8 mouse cellular contexts compared by ENCODE assay signal in the genomic region with DNA sequence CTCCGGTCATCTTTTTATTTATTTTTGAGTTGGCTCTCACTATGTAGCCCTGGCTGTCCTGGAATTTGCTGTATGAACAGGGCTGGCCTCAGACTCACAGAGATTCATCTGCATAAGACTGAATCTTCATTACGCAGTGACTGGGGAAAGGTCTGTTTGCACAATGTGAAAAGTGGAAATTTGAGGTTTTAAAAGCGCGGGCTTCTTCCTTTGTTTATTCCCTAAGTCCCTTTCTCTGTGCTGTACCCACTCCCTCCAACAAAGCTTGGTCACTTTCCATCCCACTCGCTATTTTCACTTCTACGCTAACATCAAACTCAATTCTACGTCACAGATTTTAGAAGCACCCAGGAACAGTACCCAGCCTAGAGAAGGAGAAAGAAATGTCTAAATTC. TPM values are rescaled to one million over a fixed set of nuclear protein-coding genes. Genes with fewer than 3 reads are reported as not detected.
DNase-seq lines count a peak whose midpoint lies in the region; ATAC-seq and TF ChIP-seq lines count a peak whose summit lies in the region.

No protein-coding gene starts in this region.

- peak overlapping the region; percentile 80 for H3K9ac ChIP-seq in heart, adult 2 months (ENCODE audit: low read depth, low read length)
- H3K9ac ChIP-seq in liver, embryonic 13.5 days = peak overlapping the region; percentile 71

- no peak for ATAC-seq in liver, embryonic 13.5 days (ENCODE audit: low read depth)

- H3K27me3 ChIP-seq in heart, adult 2 months (ENCODE audit: control insufficient read depth, insufficient read depth, low read length) = no peaks in the 10 kb centered on the region
- H3K27me3 ChIP-seq in thymus, adult 2 months (ENCODE audit: control insufficient read depth, insufficient read depth, low read length) = no peaks in the 10 kb centered on the region
- H3K27me3 ChIP-seq in liver, embryonic 13.5 days = no peaks in the 10 kb centered on the region

- peaks cover 2% of the 10 kb centered on the region for H3K4me1 ChIP-seq in heart, adult 2 months (ENCODE audit: control insufficient read depth, insufficient read depth, low read length)
- H3K4me1 ChIP-seq in thymus, adult 2 months (replicated peaks; ENCODE audit: control insufficient read depth, insufficient read depth, low read length) = peaks cover 25% of the 10 kb centered on the region
- H3K4me1 ChIP-seq in liver, embryonic 13.5 days (replicated peaks) = peaks cover 23% of the 10 kb centered on the region

- intact Hi-C loops in heart, adult 2 months (cut with DNase I) = loop anchor here (2.0 to 5.0 kb wide), 3 partner anchors 37 to 67 kb away; a partner anchor contains a TSS

- 57% methylated on average over 7 of the region's 7 CpGs for WGBS in heart, adult 2 months
- 61% methylated on average over 7 of the region's 7 CpGs for WGBS in thymus, adult 2 months
- WGBS in liver, embryonic 13.5 days (ENCODE audit: insufficient replicate concordance) = 63% methylated on average over 7 of the region's 7 CpGs

- peak overlapping the region; percentile 91 for H3K27ac ChIP-seq in heart, adult 2 months
- peak overlapping the region; percentile 96 for H3K27ac ChIP-seq in thymus, adult 2 months (ENCODE audit: control insufficient read depth, insufficient read depth, low read length)
- H3K27ac ChIP-seq in liver, embryonic 13.5 days = peak overlapping the region; percentile 78

- H3K4me2 ChIP-seq in liver, embryonic 13.5 days = peak overlapping the region; percentile 80

- peaks cover 1% of the 10 kb centered on the region; the same call in 1 of the 2 replicates for H3K79me2 ChIP-seq in heart, adult 2 months (replicated peaks; ENCODE audit: control insufficient read depth, insufficient read depth, low read length)

- no peaks in the 10 kb centered on the region; the same call in 1 of the 2 replicates for H3K9me3 ChIP-seq in liver, embryonic 13.5 days (replicated peaks)

- DNase-seq in heart, adult 2 months = no peak
- no peak for DNase-seq in heart, postnatal 4 days
- no peak for DNase-seq in thymus, adult 2 months
- no peak for DNase-seq in thymus, postnatal 4 days
- no peak for DNase-seq in liver, embryonic 13.5 days
- no peak for DNase-seq in adrenal gland, adult 8-10 months
- no peak for DNase-seq in layer of hippocampus, adult 18-20 months (ENCODE audit: low spot score in 2 of 2)
- DNase-seq in right cerebral cortex, postnatal 36 days (ENCODE audit: low spot score in 2 of 2) = no peak

- no peak for TF ChIP-seq EP300 in heart, adult 2 months (IDR thresholded peaks at IDR 0.05; ENCODE audit: insufficient read depth, low read depth, low read length)

- H3K36me3 ChIP-seq in heart, adult 2 months (ENCODE audit: control insufficient read depth, insufficient read depth, low read length) = no peaks in the 10 kb centered on the region
- no peaks in the 10 kb centered on the region; the same call in 1 of the 2 replicates for H3K36me3 ChIP-seq in thymus, adult 2 months (ENCODE audit: control insufficient read depth, insufficient read depth, low read length)
- 0 out of 2 replicates have a peak, but pooled peaks cover 3% of the 10 kb centered on the region for H3K36me3 ChIP-seq in liver, embryonic 13.5 days

- TF ChIP-seq CTCF in heart, adult 2 months (IDR thresholded peaks at IDR 0.05) = no peak
- TF ChIP-seq CTCF in thymus, adult 2 months (IDR thresholded peaks at IDR 0.05; ENCODE audit: borderline replicate concordance, control insufficient read depth, extremely low read depth, insufficient read depth, low read length, poor library complexity) = no peak

- no peak for TF ChIP-seq POLR2A in heart, adult 2 months (IDR thresholded peaks at IDR 0.05; ENCODE audit: insufficient read depth, low read depth, low read length)
- no peak for TF ChIP-seq POLR2A in thymus, adult 2 months (IDR thresholded peaks at IDR 0.05; ENCODE audit: control insufficient read depth, extremely low read depth, insufficient read depth, low read length, poor library complexity)

- peak overlapping the region; percentile 64 for H3K4me3 ChIP-seq in heart, adult 2 months
- peak overlapping the region; percentile 69 for H3K4me3 ChIP-seq in thymus, adult 2 months (ENCODE audit: control insufficient read depth, insufficient read depth, low read length)
- H3K4me3 ChIP-seq in liver, embryonic 13.5 days (replicated peaks) = peak overlapping the region; percentile 64

RNA-seq across cellular contexts. Expression of a gene that starts 0.6 kb away (rescaled TPM):
- total RNA-seq in heart, adult 2 months (2021) = 1 to 10 TPM; 5.7 to 5.9 TPM
- polyA plus RNA-seq in heart, adult 2 months (2012; rRNA removed) = not detected in 2 replicates
- total RNA-seq in heart, postnatal 4 days (2021) = 1 to 10 TPM; 2.6 to 2.9 TPM
- polyA plus RNA-seq in thymus, adult 2 months (2012; rRNA removed) = not detected in 2 replicates
- 0.32 and 0.86 TPM in 2 replicates for polyA plus RNA-seq in liver, embryonic 13.5 days (2015; fragmentation: Nextera tagmentation; extraction: Ambion mirVana)
- 1 to 10 TPM; 1.7 to 6.9 (median 5.2) TPM for total RNA-seq in adrenal gland, adult 8-10 months (2022)
- total RNA-seq in layer of hippocampus, adult 18-20 months (2021) = 10 to 100 TPM; 32.0 to 32.9 TPM

Comparison
In these comparisons a context has a peak if more than half of its experiments do, and no peak if none do; other contexts are left out.
1. RNA of a gene that starts 0.6 kb away (total RNA-seq): 32.0 to 32.9 TPM in layer of hippocampus, adult 18-20 months; 5.7 to 5.9 TPM in heart, adult 2 months, 1.7 to 6.9 TPM in adrenal gland, adult 8-10 months and 2.6 to 2.9 TPM in heart, postnatal 4 days; every median in the first group is over 4 times any median in the second.
2. Peak in every context shown above with its lines, with median percentiles within 50 percentile points of each other: H3K27ac ChIP-seq and H3K4me3 ChIP-seq.